Mouse (Mus musculus) cerebellum, adult 2 months (tissue): ENCODE results near the gene Shld2.
A peak's percentile ranks its signal among the peaks of the same experiment; 100 is the strongest.

Source experiments
- CTCF ChIP-seq: fragments of 200-500 bp; IDR thresholded peaks from 2 replicates; pipeline ENCODE4 v1.5.1; 2011; ENCODE audit warnings: low read depth, mild to moderate bottlenecking, control low read depth, low read length, moderate library complexity, borderline replicate concordance; ENCODE audit not compliant: insufficient read depth
- POLR2A ChIP-seq: fragments of 200-500 bp; IDR thresholded peaks from 2 replicates; pipeline ENCODE4 v1.6.1; 2011; ENCODE audit warnings: low read length, control low read depth, borderline replicate concordance; ENCODE audit not compliant: insufficient read depth

DNA sequence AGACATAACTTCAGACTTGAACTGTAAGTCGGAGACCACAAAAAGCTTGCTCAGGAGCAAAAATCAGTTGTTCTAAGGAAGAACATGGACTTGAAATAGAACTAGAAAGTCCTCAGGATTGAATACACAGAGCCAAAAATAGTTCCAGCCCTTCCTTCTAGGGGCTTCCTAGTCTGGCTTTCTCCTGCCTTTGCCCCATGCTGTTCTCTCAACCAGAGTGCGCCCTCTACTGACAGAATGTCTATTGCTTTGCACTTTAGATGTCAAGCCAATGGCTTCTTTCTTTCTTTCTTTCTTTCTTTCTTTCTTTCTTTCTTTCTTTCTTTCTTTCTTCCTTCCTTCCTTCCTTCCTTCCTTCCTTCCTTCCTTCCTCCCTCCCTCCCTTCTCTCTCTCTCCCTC, 101.6 kb downstream of the Shld2 start:
- peak; percentile 44; the same call in 1 of the 2 replicates for TF ChIP-seq CTCF
- TF ChIP-seq POLR2A = no peak
